In genomic region chr10:126660024-126660423, GRCm38 (mm10) we compare ENCODE assay signal across 22 mouse cellular contexts.
DNase-seq lines count a peak whose midpoint lies in the region; ATAC-seq and TF ChIP-seq lines count a peak whose summit lies in the region.
"Had no signal": no experiment of that assay in that cellular context is flagged by ENCODE, and none has a peak within 500 bp of the region (broad histone marks: within the 10 kb centered on the region; RNA-seq: fewer than 3 reads in every experiment).

No protein-coding gene starts in this region.

- H3K27ac ChIP-seq in hindbrain, embryonic 13.5 days: peak overlapping the region; percentile 12; the same call in 1 of the 2 replicates
- H3K27ac ChIP-seq in hindbrain, postnatal 0 days: no peak overlapping the region
- H3K27ac ChIP-seq in midbrain, embryonic 11.5 days (ENCODE audit: low read depth, low read length): no peak overlapping the region
- no peak overlapping the region for H3K27ac ChIP-seq in midbrain, postnatal 0 days (ENCODE audit: low read depth, low read length)
- no peak overlapping the region for H3K27ac ChIP-seq in limb, embryonic 13.5 days
- H3K27ac ChIP-seq: embryonic facial prominence, embryonic 13.5 days; embryonic facial prominence, embryonic 15.5 days; forebrain, embryonic 10.5 days; forebrain, embryonic 12.5 days had no signal

- no peak for ATAC-seq in hindbrain, embryonic 13.5 days (ENCODE audit: low FRiP score)
- no peak for ATAC-seq in hindbrain, postnatal 0 days
- no peak for ATAC-seq in midbrain, embryonic 11.5 days (ENCODE audit: low FRiP score)
- ATAC-seq in midbrain, postnatal 0 days (ENCODE audit: low FRiP score): no peak
- ATAC-seq in limb, embryonic 13.5 days (ENCODE audit: low FRiP score, low read depth): peak; percentile 66; the same call in 1 of the 2 replicates
- ATAC-seq: forebrain, embryonic 14.5 days had no signal

- no peak overlapping the region for H3K4me2 ChIP-seq in hindbrain, embryonic 13.5 days
- H3K4me2 ChIP-seq in hindbrain, postnatal 0 days (ENCODE audit: low read depth, low read length): no peak overlapping the region
- H3K4me2 ChIP-seq in midbrain, embryonic 11.5 days: no peak overlapping the region
- no peak overlapping the region for H3K4me2 ChIP-seq in midbrain, postnatal 0 days (ENCODE audit: low read depth, low read length, poor library complexity, severe bottlenecking)
- H3K4me2 ChIP-seq in limb, embryonic 13.5 days (replicated peaks): no peak overlapping the region
- H3K4me2 ChIP-seq: embryonic facial prominence, embryonic 13.5 days; embryonic facial prominence, embryonic 15.5 days; forebrain, embryonic 12.5 days had no signal

- H3K36me3 ChIP-seq in hindbrain, embryonic 13.5 days: no peaks in the 10 kb centered on the region
- no peaks in the 10 kb centered on the region for H3K36me3 ChIP-seq in hindbrain, postnatal 0 days (ENCODE audit: insufficient read depth, low read length)
- H3K36me3 ChIP-seq in midbrain, embryonic 11.5 days (ENCODE audit: control insufficient read depth, insufficient read depth, low read length): no peaks in the 10 kb centered on the region
- no peaks in the 10 kb centered on the region for H3K36me3 ChIP-seq in midbrain, postnatal 0 days (ENCODE audit: insufficient read depth, low read length)
- H3K36me3 ChIP-seq in limb, embryonic 13.5 days: no peaks in the 10 kb centered on the region
- H3K36me3 ChIP-seq: embryonic facial prominence, embryonic 13.5 days; embryonic facial prominence, embryonic 15.5 days; forebrain, embryonic 10.5 days; forebrain, embryonic 12.5 days had no signal

- H3K4me1 ChIP-seq in hindbrain, embryonic 13.5 days (replicated peaks): peaks cover 7% of the 10 kb centered on the region; the same call in 1 of the 2 replicates
- H3K4me1 ChIP-seq in hindbrain, postnatal 0 days (ENCODE audit: insufficient read depth, low read length): no peaks in the 10 kb centered on the region
- no peaks in the 10 kb centered on the region for H3K4me1 ChIP-seq in midbrain, embryonic 11.5 days (ENCODE audit: control insufficient read depth, insufficient read depth, low read length)
- H3K4me1 ChIP-seq in midbrain, postnatal 0 days (ENCODE audit: insufficient read depth, low read length): no peaks in the 10 kb centered on the region
- peaks cover 14% of the 10 kb centered on the region for H3K4me1 ChIP-seq in limb, embryonic 13.5 days
- H3K4me1 ChIP-seq: embryonic facial prominence, embryonic 13.5 days; embryonic facial prominence, embryonic 15.5 days; forebrain, embryonic 10.5 days; forebrain, embryonic 12.5 days had no signal

- peaks cover 5% of the 10 kb centered on the region; the same call in 1 of the 2 replicates for H3K9me3 ChIP-seq in hindbrain, embryonic 13.5 days
- no peaks in the 10 kb centered on the region for H3K9me3 ChIP-seq in hindbrain, postnatal 0 days (ENCODE audit: low read length)
- no peaks in the 10 kb centered on the region for H3K9me3 ChIP-seq in midbrain, embryonic 11.5 days (ENCODE audit: control insufficient read depth, low read length)
- no peaks in the 10 kb centered on the region for H3K9me3 ChIP-seq in midbrain, postnatal 0 days (ENCODE audit: low read length)
- peaks cover 5% of the 10 kb centered on the region; the same call in 1 of the 2 replicates for H3K9me3 ChIP-seq in limb, embryonic 13.5 days
- H3K9me3 ChIP-seq: embryonic facial prominence, embryonic 15.5 days had no signal

- no peak overlapping the region for H3K4me3 ChIP-seq in hindbrain, embryonic 13.5 days
- no peak overlapping the region for H3K4me3 ChIP-seq in hindbrain, postnatal 0 days (ENCODE audit: low read length)
- no peak overlapping the region for H3K4me3 ChIP-seq in midbrain, embryonic 11.5 days (ENCODE audit: low read depth, low read length)
- no peak overlapping the region for H3K4me3 ChIP-seq in midbrain, postnatal 0 days (ENCODE audit: low read depth, low read length)
- no peak overlapping the region for H3K4me3 ChIP-seq in limb, embryonic 13.5 days
- H3K4me3 ChIP-seq: embryonic facial prominence, embryonic 13.5 days; embryonic facial prominence, embryonic 15.5 days; erythroblast, embryonic 14.5 days; forebrain, embryonic 10.5 days; forebrain, embryonic 12.5 days had no signal

- no peak for DNase-seq in hindbrain, postnatal 0 days (ENCODE audit: low spot score)
- DNase-seq in midbrain, embryonic 11.5 days (ENCODE audit: low spot score, missing footprints): peak; percentile 72
- no peak for DNase-seq in midbrain, postnatal 0 days (ENCODE audit: low spot score)
- DNase-seq in lung, postnatal 36 days: no peak
- DNase-seq: adrenal gland, adult 2 months; adrenal gland, postnatal 10 days; adrenal gland, postnatal 25 days; cerebellum, adult 11 months; cerebellum, adult 18-20 months; cerebellum, adult 8-10 months; cerebellum, adult 9-11 months; cerebellum, postnatal 14 days; cerebellum, postnatal 36 days; embryo, embryonic 11 days had no signal

- H3K27me3 ChIP-seq in hindbrain, embryonic 13.5 days: no peaks in the 10 kb centered on the region
- H3K27me3 ChIP-seq in hindbrain, postnatal 0 days (ENCODE audit: insufficient read depth, low read length): no peaks in the 10 kb centered on the region
- H3K27me3 ChIP-seq in midbrain, embryonic 11.5 days (ENCODE audit: control insufficient read depth, insufficient read depth, low read length): no peaks in the 10 kb centered on the region
- H3K27me3 ChIP-seq in midbrain, postnatal 0 days (ENCODE audit: insufficient read depth, low read length): no peaks in the 10 kb centered on the region
- H3K27me3 ChIP-seq in limb, embryonic 13.5 days: no peaks in the 10 kb centered on the region
- H3K27me3 ChIP-seq: embryonic facial prominence, embryonic 13.5 days; embryonic facial prominence, embryonic 15.5 days; forebrain, embryonic 12.5 days had no signal

- H3K9ac ChIP-seq in hindbrain, embryonic 13.5 days: no peak overlapping the region
- no peak overlapping the region for H3K9ac ChIP-seq in hindbrain, postnatal 0 days (replicated peaks; ENCODE audit: low read length)
- H3K9ac ChIP-seq in midbrain, embryonic 11.5 days (ENCODE audit: low read length): no peak overlapping the region
- no peak overlapping the region for H3K9ac ChIP-seq in midbrain, postnatal 0 days (replicated peaks; ENCODE audit: low read length, poor library complexity, severe bottlenecking)
- no peak overlapping the region for H3K9ac ChIP-seq in limb, embryonic 13.5 days
- H3K9ac ChIP-seq: embryonic facial prominence, embryonic 13.5 days; embryonic facial prominence, embryonic 15.5 days; forebrain, embryonic 12.5 days had no signal

- no peak for TF ChIP-seq CTCF in hindbrain, postnatal 0 days (IDR thresholded peaks at IDR 0.05; ENCODE audit: low read depth)
- TF ChIP-seq CTCF in midbrain, postnatal 0 days (IDR thresholded peaks at IDR 0.05): no peak

- WGBS in hindbrain, embryonic 13.5 days: 71% methylated on average over 9 of the region's 9 CpGs
- 56% methylated on average over 9 of the region's 9 CpGs for WGBS in hindbrain, postnatal 0 days
- whole genome bisulfite sequencing in midbrain, embryonic 11.5 days: 80% methylated on average over 9 of the region's 9 CpGs
- 68% methylated on average over 9 of the region's 9 CpGs for WGBS in midbrain, postnatal 0 days
- WGBS in limb, embryonic 13.5 days: 47% methylated on average over 9 of the region's 9 CpGs
